Mouse (Mus musculus) heart, embryonic 14.5 days (tissue): Measurements from ENCODE around the gene Gm20696. TPM values are rescaled to one million over a fixed set of nuclear protein-coding genes. Genes with fewer than 3 reads are reported as not detected.

ENCODE experiments used
- ATAC-seq: fragments of 200-750 bp; cut with Nextera tagmentation; 2 replicates; pipeline ENCODE4 v1.8.0; 2017; ENCODE audit warnings: low read depth, moderate TSS enrichment; ENCODE audit not compliant: insufficient number of reproducible peaks, insufficient read depth, low FRiP score
- H3K27ac ChIP-seq, 2 experiments: fragments of 200-500 bp in 1 of 2; fragments of 300-500 bp in 1 of 2; sonication (generic) in 1 of 2; replicated peaks in 1 of 2; 2 replicates each; pipeline ENCODE4 v1.5.1; 2012 to 2014; ENCODE audit warnings: low read depth in 2 of 2, low read length in 2 of 2, control low read depth in 1 of 2, mild to moderate bottlenecking in 1 of 2, mixed read lengths in 1 of 2; ENCODE audit not compliant: control insufficient read depth in 1 of 2, insufficient read depth in 1 of 2
- H3K27me3 ChIP-seq: fragments of 300-500 bp; sonication (generic); 2 replicates; pipeline ENCODE4 v1.6.1; 2014; ENCODE audit warnings: mild to moderate bottlenecking, low read length, control low read depth; ENCODE audit not compliant: control insufficient read depth, insufficient read depth
- H3K36me3 ChIP-seq: fragments of 300-500 bp; sonication (generic); 2 replicates; pipeline ENCODE4 v1.6.1; 2014; ENCODE audit warnings: mild to moderate bottlenecking, control low read depth, low read length, mixed read lengths; ENCODE audit not compliant: control insufficient read depth, insufficient read depth
- H3K4me1 ChIP-seq, 2 experiments: fragments of 200-500 bp in 1 of 2; fragments of 300-500 bp in 1 of 2; sonication (generic) in 1 of 2; 2 replicates each; pipeline ENCODE4 v1.6.1; 2012 to 2014; ENCODE audit warnings: low read length in 2 of 2, control low read depth in 1 of 2, mixed read lengths in 1 of 2; ENCODE audit not compliant: control insufficient read depth in 2 of 2, insufficient read depth in 2 of 2
- H3K4me2 ChIP-seq: fragments of 300-500 bp; sonication (generic); 2 replicates; pipeline ENCODE4 v1.6.1; 2014; ENCODE audit warnings: mild to moderate bottlenecking, low read length
- H3K4me3 ChIP-seq, 2 experiments: fragments of 200-500 bp in 1 of 2; fragments of 300-500 bp in 1 of 2; sonication (generic) in 1 of 2; 2 replicates each; pipeline ENCODE4 v1.5.1; 2012 to 2014; ENCODE audit warnings: low read length in 2 of 2, mild to moderate bottlenecking in 2 of 2, control low read depth in 1 of 2, low read depth in 1 of 2, moderate library complexity in 1 of 2; ENCODE audit not compliant: control insufficient read depth in 1 of 2, insufficient read depth in 1 of 2
- H3K9ac ChIP-seq: fragments of 300-500 bp; sonication (generic); 2 replicates; pipeline ENCODE4 v1.6.1; 2014; ENCODE audit warnings: mild to moderate bottlenecking, low read length
- H3K9me3 ChIP-seq: fragments of 300-500 bp; sonication (generic); 2 replicates; pipeline ENCODE4 v1.6.1; 2016; ENCODE audit warnings: low read length, control low read depth; ENCODE audit not compliant: control insufficient read depth
- WGBS: fragments of 180-500 bp; shearing (Covaris S2); extraction: QIAGEN DNeasy Blood & Tissue Kit; methylation state at CpG from one replicate; pipeline ENCODE4 v1.1.7; 2014; 5-methylcytosine and 5-hydroxymethylcytosine counted together
- polyA plus RNA-seq: library from polyadenylated mRNA; unstranded; fragments of >200 nt; fragmentation: Nextera tagmentation; extraction: Ambion mirVana; gene quantifications from 2 replicates; pipeline ENCODE4 v1.2.1, GENCODE M21; 2014

Gm20696 gene
- polyA plus RNA-seq, 1 experiment from 2014 or later: 3.9 TPM

- H3K36me3 ChIP-seq: no peaks in the 10 kb centered on the region
- H3K27ac ChIP-seq: no peak overlapping the region
- 90% methylated on average over 13 of the region's 13 CpGs for WGBS
- no peak overlapping the region for H3K4me3 ChIP-seq
- ATAC-seq: no peak
- no peaks in the 10 kb centered on the region for H3K9me3 ChIP-seq
- H3K4me2 ChIP-seq: no peak overlapping the region
- no peak overlapping the region for H3K9ac ChIP-seq
- peaks cover 4 to 5% of the 10 kb centered on the region in 2 experiments; a peak in 3 of 4 replicates for H3K4me1 ChIP-seq
- H3K27me3 ChIP-seq: no peaks in the 10 kb centered on the region
Observed at GRCm38 (mm10) chr6:99335174-99335830, 331.3 kb downstream of the Gm20696 start.

DNA sequence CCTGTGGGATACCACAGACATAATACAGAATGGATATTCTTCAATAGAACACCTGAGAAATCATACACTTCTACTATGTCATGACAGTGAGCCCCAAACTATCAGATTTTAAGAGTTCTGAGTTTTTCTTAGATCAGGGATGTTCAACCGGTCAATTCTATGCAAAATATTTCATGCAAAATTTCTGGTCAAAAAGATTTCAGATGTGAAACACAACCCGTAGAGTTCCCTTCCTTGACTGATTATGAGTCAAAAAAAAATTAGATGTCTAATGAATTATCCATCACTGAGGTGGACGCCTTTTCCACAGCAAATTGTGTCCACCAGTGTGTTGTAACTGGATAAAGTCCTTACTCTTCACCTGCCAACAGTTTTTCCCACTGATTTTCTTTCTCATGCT lies 332.3 kb downstream of the Gm20696 start:
- Histone ChIP-seq H3K27ac (no peak overlapping the region), H3K4me2 (no peak overlapping the region), H3K4me3 (no peak overlapping the region), H3K27me3 (no peaks in the 10 kb centered on the region), H3K36me3 (no peaks in the 10 kb centered on the region), H3K9me3 (no peaks in the 10 kb centered on the region), H3K9ac (no peak overlapping the region), H3K4me1 (peaks cover 3 to 4% of the 10 kb centered on the region in 2 experiments; a peak in 2 of 4 replicates)
- ATAC-seq: no peak
- 92% methylated on average over 3 of the region's 3 CpGs for WGBS

- H3K4me3 ChIP-seq: no peak overlapping the region
- H3K27ac ChIP-seq: no peak overlapping the region
- WGBS: 85% methylated on average over 5 of the region's 5 CpGs
- no peaks in the 10 kb centered on the region for H3K27me3 ChIP-seq
- H3K9me3 ChIP-seq: no peaks in the 10 kb centered on the region
- no peaks in the 10 kb centered on the region for H3K36me3 ChIP-seq
- H3K4me1 ChIP-seq: peaks cover 0 to 3% of the 10 kb centered on the region in 2 experiments; a peak in 1 of 4 replicates
- no peak overlapping the region for H3K9ac ChIP-seq
- no peak overlapping the region for H3K4me2 ChIP-seq
- ATAC-seq: no peak
Observed at GRCm38 (mm10) chr6:99333127-99333526, 333.5 kb downstream of the Gm20696 start.

- Histone ChIP-seq H3K9ac (no peak overlapping the region), H3K27me3 (no peaks in the 10 kb centered on the region), H3K27ac (no peak overlapping the region), H3K9me3 (no peaks in the 10 kb centered on the region), H3K4me2 (no peak overlapping the region), H3K4me3 (no peak overlapping the region), H3K36me3 (no peaks in the 10 kb centered on the region), H3K4me1 (peaks cover 0 to 3% of the 10 kb centered on the region in 2 experiments; a peak in 1 of 4 replicates)
- WGBS: 83% methylated on average over 4 of the region's 4 CpGs
- no peak for ATAC-seq
Observed at GRCm38 (mm10) chr6:99330169-99330568, 336.4 kb downstream of the Gm20696 start.

DNA sequence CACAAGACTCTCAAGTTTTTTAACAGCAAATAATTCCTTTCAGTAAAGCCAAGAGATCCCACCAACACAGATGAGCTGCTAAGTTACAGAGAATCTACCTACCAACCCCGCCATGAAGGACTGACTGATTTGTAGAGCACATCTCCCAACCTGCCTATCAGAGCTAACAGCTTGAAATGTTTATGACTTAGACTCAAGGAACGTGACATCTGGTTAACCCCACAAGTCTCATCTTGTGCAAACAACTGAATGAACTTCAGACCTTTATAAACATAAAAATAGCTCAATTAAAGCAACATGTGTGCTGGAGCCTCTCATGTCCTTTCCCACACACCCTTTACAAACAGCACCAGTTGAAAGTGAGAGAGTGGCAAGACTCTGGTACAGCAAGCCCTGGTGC lies 338.0 kb downstream of the Gm20696 start:
- Histone ChIP-seq H3K4me2 (no peak overlapping the region), H3K4me1 (peaks cover 0 to 3% of the 10 kb centered on the region in 2 experiments; a peak in 1 of 4 replicates), H3K9ac (no peak overlapping the region), H3K27ac (no peak overlapping the region), H3K36me3 (no peaks in the 10 kb centered on the region), H3K27me3 (no peaks in the 10 kb centered on the region), H3K9me3 (no peaks in the 10 kb centered on the region), H3K4me3 (no peak overlapping the region)
- WGBS: 78% methylated on average over 2 of the region's 2 CpGs
- no peak for ATAC-seq

GRCm38 (mm10) chr6:99328146-99328545 lies 338.5 kb downstream of the Gm20696 start:
- ATAC-seq: no peak
- Histone ChIP-seq H3K9ac (no peak overlapping the region), H3K4me1 (peaks cover 0 to 3% of the 10 kb centered on the region in 2 experiments; a peak in 1 of 4 replicates), H3K27ac (no peak overlapping the region), H3K4me2 (no peak overlapping the region), H3K36me3 (no peaks in the 10 kb centered on the region), H3K4me3 (no peak overlapping the region), H3K27me3 (no peaks in the 10 kb centered on the region), H3K9me3 (no peaks in the 10 kb centered on the region)
- WGBS: 88% methylated on average over 6 of the region's 6 CpGs

GRCm38 (mm10) chr6:99327721-99328120 lies 338.9 kb downstream of the Gm20696 start:
- Histone ChIP-seq H3K4me2 (no peak overlapping the region), H3K36me3 (no peaks in the 10 kb centered on the region), H3K27me3 (no peaks in the 10 kb centered on the region), H3K4me1 (peaks cover 0 to 3% of the 10 kb centered on the region in 2 experiments; a peak in 1 of 4 replicates), H3K27ac (no peak overlapping the region), H3K9ac (no peak overlapping the region), H3K9me3 (no peaks in the 10 kb centered on the region), H3K4me3 (no peak overlapping the region)
- ATAC-seq: no peak
- 70% methylated on average over 11 of the region's 11 CpGs for WGBS

DNA sequence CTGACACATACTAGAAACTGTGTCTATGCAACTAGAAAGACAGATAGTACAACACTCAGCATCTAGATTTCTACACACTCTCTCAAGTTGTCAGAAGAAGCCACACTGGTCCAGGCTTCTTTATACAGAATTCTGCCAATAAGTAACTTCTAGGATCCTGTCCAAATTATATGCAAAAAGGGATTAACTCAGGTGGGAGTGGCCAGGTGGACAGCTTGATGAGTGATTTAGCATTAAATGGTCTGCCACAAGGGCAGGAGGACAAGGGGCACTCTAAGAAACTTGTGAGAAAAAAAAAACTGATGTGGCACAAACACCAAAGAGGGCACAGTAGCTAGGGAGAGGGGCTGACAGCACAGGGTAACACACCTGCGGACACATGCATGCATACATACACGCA lies 340.7 kb downstream of the Gm20696 start:
- Histone ChIP-seq H3K9ac (no peak overlapping the region), H3K9me3 (no peaks in the 10 kb centered on the region), H3K4me3 (no peak overlapping the region), H3K27me3 (no peaks in the 10 kb centered on the region), H3K36me3 (no peaks in the 10 kb centered on the region), H3K4me2 (no peak overlapping the region), H3K27ac (no peak overlapping the region), H3K4me1 (peaks cover 0 to 3% of the 10 kb centered on the region in 2 experiments; a peak in 1 of 4 replicates)
- no peak for ATAC-seq
- 90% methylated on average over 2 of the region's 2 CpGs for WGBS
